Mouse (Mus musculus) right cerebral cortex, postnatal 36 days (tissue): Measurements from ENCODE around the gene Erbin.

Source experiments
- DNase-seq, 2 experiments: peaks; one replicate each; pipeline ENCODE4 v3.0.0; 2022; ENCODE audit warnings: low spot score in 2 of 2, mixed read lengths in 1 of 2

The Erbin gene

GRCm38 (mm10) chr13:103807464-103807863 lies 112.8 kb downstream of the Erbin start:
- DNase-seq = no peak

DNA sequence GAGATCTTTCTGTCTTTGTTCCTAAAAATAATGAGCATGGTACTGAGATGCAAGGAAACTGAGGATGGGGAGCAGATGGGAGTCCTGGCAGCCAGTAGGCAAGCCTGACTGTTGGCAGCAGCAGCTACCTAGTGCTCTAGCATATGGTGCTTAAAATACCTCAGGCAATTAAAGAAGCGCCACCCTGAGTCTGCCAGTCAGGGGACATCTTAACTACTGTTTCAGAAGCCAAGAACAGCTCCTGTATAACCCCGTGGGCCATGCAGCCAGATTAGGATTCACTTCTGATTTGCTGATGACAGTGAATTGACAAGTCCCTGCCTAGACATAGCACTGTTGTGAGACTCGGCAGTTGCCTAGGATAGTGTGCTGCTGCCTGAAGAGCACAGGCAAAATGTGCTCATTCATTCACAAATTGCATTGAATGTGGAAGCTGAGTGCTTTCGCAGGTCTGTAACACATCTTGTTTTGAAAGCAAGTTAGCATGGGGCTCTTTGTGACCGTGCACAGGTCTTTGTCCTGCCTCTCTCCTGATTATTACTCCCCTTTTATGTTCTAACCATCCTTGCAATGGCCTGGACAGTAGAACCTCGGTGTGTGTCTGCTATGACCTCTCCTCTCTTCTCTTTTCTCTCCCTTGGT lies 114.0 kb downstream of the Erbin start:
- peak; percentile 53 to 81 for DNase-seq

- no peak for DNase-seq
Measured at GRCm38 (mm10) chr13:103803721-103804120, 116.6 kb downstream of the Erbin start.

DNA sequence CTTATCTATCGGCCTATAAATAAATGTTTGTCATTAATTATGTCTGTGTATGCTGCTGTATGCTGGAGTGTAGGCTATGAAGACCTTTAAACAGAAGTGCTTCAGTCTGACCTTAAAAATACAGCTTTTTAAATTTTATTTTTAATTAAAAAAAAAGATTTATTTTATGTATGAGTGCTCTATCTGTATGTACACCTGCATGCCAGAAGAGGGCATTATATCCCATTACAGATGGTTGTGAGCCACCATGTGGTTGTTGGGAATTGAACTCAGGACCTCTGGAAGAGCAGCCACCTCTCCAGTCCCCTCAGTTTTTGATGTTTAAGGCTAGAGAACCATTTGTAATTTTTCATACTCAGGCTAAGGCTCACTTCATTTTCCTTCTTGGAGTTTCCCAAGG lies 119.3 kb downstream of the Erbin start:
- DNase-seq = no peak

GRCm38 (mm10) chr13:103794688-103795543 lies 125.4 kb downstream of the Erbin start:
- no peak for DNase-seq

- no peak for DNase-seq
Measured at GRCm38 (mm10) chr13:103779922-103780585, 140.3 kb downstream of the Erbin start.

DNA sequence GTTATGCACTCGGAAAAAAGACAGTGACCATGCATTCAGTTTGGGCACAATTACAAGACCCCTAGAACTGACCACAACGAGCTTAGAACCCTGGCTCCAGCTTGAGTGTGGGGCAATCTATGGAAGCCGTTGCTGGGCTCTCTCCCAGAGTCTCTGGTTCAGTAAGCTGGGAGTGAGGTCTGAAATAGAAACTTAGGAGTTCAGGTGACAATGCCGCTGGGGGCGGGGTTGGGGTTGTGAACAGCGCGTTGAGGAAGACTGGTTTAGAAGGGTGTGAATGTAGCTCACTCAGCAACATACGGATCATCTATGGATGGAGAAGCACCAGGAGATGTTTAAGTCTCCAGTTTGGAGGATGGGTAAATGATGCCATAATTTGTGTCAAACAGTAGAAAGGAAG lies 143.2 kb downstream of the Erbin start:
- DNase-seq = no peak

- DNase-seq = peak; percentile 90 to 93
Measured at GRCm38 (mm10) chr13:103774119-103774757, 146.1 kb downstream of the Erbin start, which contains the start of gene Srek1. Gene Srek1 (minus strand): TSS chr13:103774608.

DNA sequence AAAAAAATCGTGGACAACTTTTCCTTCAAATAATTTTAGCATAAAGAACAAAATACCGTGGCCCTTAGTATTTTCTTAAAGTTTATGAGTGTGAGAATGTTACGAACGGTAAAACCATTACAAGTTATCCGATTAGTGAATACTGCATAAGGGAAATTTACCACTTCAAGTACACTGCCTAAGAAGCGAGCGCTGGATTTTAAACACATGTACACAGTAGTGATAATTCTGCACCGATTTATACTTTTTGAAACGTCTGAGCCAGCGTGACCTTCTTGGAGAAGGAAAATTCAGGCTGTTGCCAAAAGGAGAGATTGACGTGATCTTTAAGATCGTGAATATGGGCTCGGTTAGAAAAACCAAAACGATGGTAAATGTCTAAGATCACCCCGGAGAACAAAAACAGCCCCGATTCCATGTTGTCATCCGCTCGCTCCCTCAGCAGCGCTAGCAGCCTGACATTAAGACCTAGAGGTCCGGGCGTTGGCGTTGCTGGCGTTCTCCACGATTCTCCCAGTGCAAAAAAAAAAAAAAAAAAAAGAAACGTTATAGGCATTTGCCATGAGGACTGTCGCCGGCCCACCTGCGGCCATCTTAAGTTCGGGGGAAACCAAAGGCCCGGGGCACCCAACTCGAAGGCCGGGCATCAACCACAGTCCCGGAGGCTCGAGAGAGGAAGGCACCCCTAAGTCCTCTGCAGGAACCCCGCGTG lies 146.8 kb downstream of the Erbin start:
- no peak for DNase-seq

DNA sequence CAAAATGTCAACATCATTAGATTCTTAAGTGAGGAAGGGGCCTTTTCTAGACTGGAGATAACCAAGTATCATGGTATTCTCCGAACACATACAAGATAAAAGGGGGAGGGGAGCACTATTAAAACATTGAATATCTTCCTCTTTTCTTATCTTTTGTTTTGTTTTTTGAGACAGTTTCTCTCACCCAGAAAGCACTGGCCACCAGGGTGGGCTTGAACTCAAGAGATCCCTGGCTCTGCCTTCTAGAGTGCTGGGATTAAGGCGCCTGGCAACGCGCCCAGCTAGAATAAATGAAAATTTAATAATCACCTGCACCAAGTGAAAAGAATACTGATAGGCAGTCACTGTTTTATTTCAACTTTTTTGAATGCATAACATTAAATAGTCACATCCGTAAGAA lies 147.4 kb downstream of the Erbin start:
- no peak for DNase-seq

- no peak for DNase-seq
Measured at GRCm38 (mm10) chr13:103770821-103771220, 149.5 kb downstream of the Erbin start.
